Mouse (Mus musculus) megakaryocyte, embryonic 14.5 days (primary cell): ENCODE results near the gene 1700012B07Rik. TPM values are rescaled to one million over a fixed set of nuclear protein-coding genes. Genes with fewer than 3 reads are reported as not detected.
A peak's percentile ranks its signal among the peaks of the same experiment; 100 is the strongest.

Source experiments
- H3K27me3 ChIP-seq: replicated peaks from 2 replicates; pipeline ENCODE3; 2012; ENCODE audit warnings: inconsistent platforms
- H3K36me3 ChIP-seq: replicated peaks from 2 replicates; pipeline ENCODE3; 2012; ENCODE audit warnings: low read length, inconsistent platforms, mixed read lengths
- H3K4me1 ChIP-seq: 2 replicates; pipeline ENCODE4 v1.6.1; 2012; ENCODE audit warnings: inconsistent platforms
- H3K4me3 ChIP-seq: replicated peaks from 2 replicates; pipeline ENCODE3; 2012; ENCODE audit warnings: moderate library complexity, mild to moderate bottlenecking, inconsistent platforms
- H3K9me3 ChIP-seq: 2 replicates; pipeline ENCODE4 v1.6.1; 2012; ENCODE audit warnings: inconsistent platforms
- FLI1 ChIP-seq: IDR thresholded peaks from 2 replicates; pipeline ENCODE4 v1.6.1; 2012; ENCODE audit warnings: low read length, inconsistent platforms, mixed read lengths
- GATA1 ChIP-seq: IDR thresholded peaks from 3 replicates; pipeline ENCODE4 v1.6.1; 2012; ENCODE audit warnings: mixed read lengths, low read length, inconsistent platforms, borderline replicate concordance
- polyA plus RNA-seq: library from polyadenylated mRNA; stranded (reverse); fragments of >175 nt; gene quantifications from 2 replicates; pipeline ENCODE4 v1.2.3, GENCODE M21; 2012; ENCODE audit warnings: low replicate concordance; ENCODE audit not compliant: insufficient read depth

The 1700012B07Rik gene
- polyA plus RNA-seq, 1 experiment = not detected

- peaks cover 4% of the 10 kb centered on the region for H3K9me3 ChIP-seq
- no peak for TF ChIP-seq FLI1
- TF ChIP-seq GATA1 = no peak
- H3K27me3 ChIP-seq = peaks cover 17% of the 10 kb centered on the region
Measured at GRCm38 (mm10) chr11:109867861-109868260, 40.0 kb upstream of the 1700012B07Rik start.

GRCm38 (mm10) chr11:109866537-109867160 is 38.8 kb upstream of the 1700012B07Rik start:
- no peak for TF ChIP-seq FLI1
- no peak for TF ChIP-seq GATA1
- H3K4me3 ChIP-seq = no peak overlapping the region
- peaks cover 14% of the 10 kb centered on the region for H3K27me3 ChIP-seq
- peaks cover 4% of the 10 kb centered on the region for H3K9me3 ChIP-seq
- no peaks in the 10 kb centered on the region for H3K36me3 ChIP-seq
- H3K4me1 ChIP-seq = peaks cover 11% of the 10 kb centered on the region

More at GRCm38 (mm10) chr11:109867861-109868260, 40.0 kb upstream of the 1700012B07Rik start:
- Histone ChIP-seq H3K36me3 (no peaks in the 10 kb centered on the region), H3K4me3 (no peak overlapping the region), H3K4me1 (peaks cover 11% of the 10 kb centered on the region)

- TF ChIP-seq GATA1 = no peak
- TF ChIP-seq FLI1 = no peak
Measured at GRCm38 (mm10) chr11:109865526-109865925, 37.7 kb upstream of the 1700012B07Rik start.

GRCm38 (mm10) chr11:109863951-109864350 is 36.1 kb upstream of the 1700012B07Rik start:
- no peak for TF ChIP-seq GATA1
- Histone ChIP-seq H3K4me1 (peaks cover 33% of the 10 kb centered on the region), H3K9me3 (peaks cover 4% of the 10 kb centered on the region), H3K4me3 (no peak overlapping the region), H3K27me3 (peaks cover 7% of the 10 kb centered on the region), H3K36me3 (no peaks in the 10 kb centered on the region)

More at GRCm38 (mm10) chr11:109865526-109865925, 37.7 kb upstream of the 1700012B07Rik start:
- no peak overlapping the region for H3K4me3 ChIP-seq
- H3K9me3 ChIP-seq = peaks cover 4% of the 10 kb centered on the region
- peaks cover 19% of the 10 kb centered on the region for H3K4me1 ChIP-seq
- no peaks in the 10 kb centered on the region for H3K36me3 ChIP-seq
- peaks cover 9% of the 10 kb centered on the region for H3K27me3 ChIP-seq

- Histone ChIP-seq H3K27me3 (peaks cover 3% of the 10 kb centered on the region), H3K36me3 (no peaks in the 10 kb centered on the region), H3K9me3 (peaks cover 4% of the 10 kb centered on the region), H3K4me3 (no peak overlapping the region), H3K4me1 (peaks cover 40% of the 10 kb centered on the region)
- TF ChIP-seq GATA1 (no peak), FLI1 (no peak)
Measured at GRCm38 (mm10) chr11:109863194-109863746, 35.4 kb upstream of the 1700012B07Rik start.

GRCm38 (mm10) chr11:109860508-109860907 is 32.7 kb upstream of the 1700012B07Rik start:
- peaks cover 60% of the 10 kb centered on the region for H3K4me1 ChIP-seq
- H3K27me3 ChIP-seq = no peaks in the 10 kb centered on the region
- peak overlapping the region; percentile 88 for H3K4me3 ChIP-seq
- TF ChIP-seq FLI1 = no peak
- no peak for TF ChIP-seq GATA1
- H3K36me3 ChIP-seq = no peaks in the 10 kb centered on the region
- peaks cover 4% of the 10 kb centered on the region for H3K9me3 ChIP-seq

GRCm38 (mm10) chr11:109859939-109860469 is 32.2 kb upstream of the 1700012B07Rik start:
- no peaks in the 10 kb centered on the region for H3K36me3 ChIP-seq
- peaks cover 4% of the 10 kb centered on the region for H3K9me3 ChIP-seq

GRCm38 (mm10) chr11:109859441-109859840 is 31.6 kb upstream of the 1700012B07Rik start:
- Histone ChIP-seq H3K4me3 (peak overlapping the region; percentile 88), H3K36me3 (peaks cover under 1% of the 10 kb centered on the region), H3K27me3 (no peaks in the 10 kb centered on the region), H3K4me1 (peaks cover 53% of the 10 kb centered on the region), H3K9me3 (peaks cover 4% of the 10 kb centered on the region)
- TF ChIP-seq GATA1 (no peak), FLI1 (no peak)

More at GRCm38 (mm10) chr11:109859939-109860469, 32.2 kb upstream of the 1700012B07Rik start:
- peak overlapping the region; percentile 88 for H3K4me3 ChIP-seq
- no peaks in the 10 kb centered on the region for H3K27me3 ChIP-seq
- peaks cover 55% of the 10 kb centered on the region for H3K4me1 ChIP-seq
- TF ChIP-seq FLI1 (peak; percentile 81), GATA1 (peak; percentile 76; the same call in 1 of the 3 replicates)

- H3K9me3 ChIP-seq = 0 out of 2 replicates have a peak, but pooled peaks cover 5% of the 10 kb centered on the region
- peaks cover 70% of the 10 kb centered on the region for H3K4me1 ChIP-seq
- no peaks in the 10 kb centered on the region for H3K27me3 ChIP-seq
- TF ChIP-seq GATA1 (no peak), FLI1 (no peak)
- H3K36me3 ChIP-seq = peaks cover 6% of the 10 kb centered on the region
- peak overlapping the region; percentile 50 for H3K4me3 ChIP-seq
Measured at GRCm38 (mm10) chr11:109857086-109857485, 29.2 kb upstream of the 1700012B07Rik start.

GRCm38 (mm10) chr11:109854056-109854455 is 26.2 kb upstream of the 1700012B07Rik start:
- TF ChIP-seq GATA1 (no peak), FLI1 (no peak)
- peaks cover 6% of the 10 kb centered on the region for H3K36me3 ChIP-seq
- H3K4me3 ChIP-seq = no peak overlapping the region
- H3K4me1 ChIP-seq = peaks cover 55% of the 10 kb centered on the region
- 0 out of 2 replicates have a peak, but pooled peaks cover 5% of the 10 kb centered on the region for H3K9me3 ChIP-seq
- H3K27me3 ChIP-seq = no peaks in the 10 kb centered on the region
